Mouse (Mus musculus) frontal cortex, postnatal 36 days (tissue): Measurements from ENCODE around the gene Gapvd1.

Experiments
- DNase-seq, 2 experiments: peaks; one replicate each; pipeline ENCODE4 v3.0.0; 2022; ENCODE audit warnings: low spot score in 2 of 2

Gene Gapvd1

DNA sequence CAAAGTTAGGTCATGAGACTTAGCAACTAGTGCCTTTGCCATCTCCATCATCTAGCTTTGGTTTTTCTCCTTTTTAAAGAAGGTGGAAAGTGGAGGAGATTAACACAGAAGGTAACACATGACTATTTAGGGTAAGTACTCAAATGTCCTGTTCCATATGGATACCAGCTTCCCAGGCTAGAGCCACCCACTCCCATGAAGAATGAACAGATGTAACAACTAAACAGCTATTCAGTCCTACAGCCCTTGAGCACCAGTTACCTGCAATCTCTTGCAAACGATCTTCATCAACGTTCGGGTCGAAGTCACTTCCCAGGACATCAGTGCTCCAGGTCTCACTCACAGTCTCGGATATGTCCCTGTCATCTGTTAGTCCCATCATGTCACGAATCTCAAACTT lies 43.1 kb downstream of the Gapvd1 start:
- DNase-seq, result no peak

DNA sequence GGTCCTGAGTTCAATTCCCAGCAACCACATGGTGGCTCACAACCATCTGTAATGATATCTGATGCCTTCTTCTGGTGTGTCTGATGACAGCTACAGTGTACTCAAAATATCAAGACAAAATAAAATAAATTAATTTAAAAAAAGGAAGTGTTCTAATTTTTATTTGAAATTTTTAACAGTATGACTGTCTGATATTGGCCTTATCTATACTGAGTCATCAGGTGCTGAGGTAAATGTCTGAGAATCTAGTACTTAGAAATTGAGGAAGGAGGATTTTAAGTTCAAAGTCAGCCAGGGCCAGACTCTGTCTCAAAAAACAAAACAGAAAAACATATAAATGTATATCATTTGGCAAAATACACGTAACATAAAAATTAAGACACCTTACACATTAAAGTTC lies 46.4 kb downstream of the Gapvd1 start:
- DNase-seq, result no peak

DNA sequence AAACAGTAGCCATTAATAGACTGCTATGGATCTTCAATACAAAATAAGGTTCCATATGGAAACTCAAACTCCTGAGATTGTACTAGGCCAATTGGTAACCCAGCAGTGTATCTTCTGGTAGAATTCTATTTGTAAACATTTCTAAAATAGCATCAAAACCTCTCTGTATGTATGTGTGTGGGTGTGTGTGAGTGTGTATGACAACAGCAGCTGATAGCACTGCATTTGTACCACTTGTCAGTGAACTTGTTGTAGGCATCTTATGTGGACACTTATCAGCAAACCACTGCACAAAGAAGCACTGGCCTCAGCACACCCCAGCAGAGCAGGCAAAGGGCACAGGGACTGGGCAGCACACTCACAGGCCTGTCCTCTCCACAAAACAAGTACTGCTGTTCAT lies 58.4 kb downstream of the Gapvd1 start:
- no peak for DNase-seq

DNA sequence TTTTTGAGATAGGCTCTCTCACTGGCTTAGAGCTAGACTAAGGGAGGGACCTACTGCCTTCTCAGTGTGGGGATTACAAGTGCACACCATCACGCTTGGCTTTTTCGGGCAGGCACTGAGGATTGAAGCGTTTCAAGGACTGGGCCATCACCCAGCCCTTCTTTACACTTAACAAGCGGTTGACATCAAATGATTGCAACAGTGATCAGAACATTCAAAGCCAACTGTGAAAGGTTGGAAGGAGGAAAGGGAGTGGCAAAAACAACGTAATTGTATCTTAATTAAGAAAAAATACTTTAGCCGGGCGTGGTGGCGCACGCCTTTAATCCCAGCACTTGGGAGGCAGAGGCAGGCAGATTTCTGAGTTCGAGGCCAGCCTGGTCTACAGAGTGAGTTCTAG lies 62.2 kb downstream of the Gapvd1 start:
- no peak for DNase-seq

DNA sequence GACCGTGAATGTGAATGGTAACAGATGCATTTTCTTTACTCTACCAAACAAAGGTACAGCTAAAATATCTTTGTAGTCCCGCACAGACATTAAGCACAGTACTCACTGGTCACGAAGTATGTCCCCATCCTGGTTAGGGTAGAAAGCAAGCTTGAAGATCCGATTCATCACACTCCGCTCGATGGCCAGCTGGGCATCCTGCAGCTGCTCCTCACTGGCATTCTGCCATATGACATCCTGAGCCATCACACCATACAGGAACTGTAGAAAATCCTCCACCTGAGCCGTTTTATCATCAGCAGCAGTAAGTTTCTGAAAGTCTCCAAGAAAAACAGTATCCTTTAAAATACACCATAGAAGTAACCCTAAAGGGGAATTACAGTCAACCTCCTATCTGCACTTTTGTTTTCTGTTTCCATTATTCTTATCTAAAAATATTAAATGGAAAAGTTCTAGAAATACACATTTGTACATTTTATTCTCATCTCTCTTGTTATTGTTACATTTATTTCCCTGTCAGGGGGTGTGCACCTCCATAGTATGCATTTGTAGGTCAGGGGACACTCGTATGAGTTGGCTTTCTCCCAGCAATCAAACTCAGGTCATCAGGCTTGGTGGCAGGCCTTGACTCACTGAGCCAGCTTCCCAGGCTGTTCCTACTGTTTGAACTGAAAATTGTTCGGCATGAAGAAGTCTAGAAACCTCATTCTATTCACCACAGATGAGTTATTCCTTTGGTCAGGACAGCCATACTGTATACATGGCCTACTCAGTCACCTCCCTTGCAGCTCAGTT lies 70.8 kb downstream of the Gapvd1 start:
- DNase-seq, result no peak

DNA sequence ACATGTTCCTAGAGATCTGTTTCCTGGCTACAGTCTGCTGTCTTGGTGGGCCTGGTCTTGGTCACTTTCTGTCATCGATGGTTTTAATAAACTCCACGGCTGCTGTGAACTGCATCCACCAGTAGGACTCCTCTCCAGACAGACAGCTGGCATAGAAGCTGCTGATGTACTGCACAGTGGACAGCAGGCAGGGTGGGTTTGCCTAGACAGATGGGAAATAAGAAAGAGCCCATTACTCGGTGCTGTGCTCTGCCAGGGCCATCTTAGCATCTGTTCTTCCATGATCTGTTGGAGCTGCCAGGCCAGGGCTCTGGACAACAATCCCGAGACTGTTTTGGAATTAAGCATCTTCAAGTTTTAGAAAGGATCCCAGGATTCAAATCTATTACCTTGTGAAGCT lies 77.1 kb downstream of the Gapvd1 start:
- no peak for DNase-seq

DNA sequence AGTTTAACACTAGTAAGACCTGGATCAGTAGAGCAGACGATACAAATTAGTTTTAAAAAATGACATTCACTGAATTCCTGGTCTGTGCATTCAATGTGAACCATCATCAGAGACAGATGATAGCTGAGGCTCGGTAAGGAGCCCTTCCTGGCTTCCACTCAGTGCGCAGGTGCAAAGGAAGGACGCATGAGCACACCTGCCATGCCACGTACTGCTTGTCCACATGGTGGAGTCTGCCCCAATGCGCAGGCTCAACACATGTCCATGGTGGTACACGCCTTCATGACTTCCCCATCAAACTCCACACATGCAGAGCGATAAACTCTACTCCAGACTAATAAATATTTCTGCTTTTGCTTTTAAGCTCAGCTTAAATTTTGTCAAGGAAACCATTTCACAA lies 78.0 kb downstream of the Gapvd1 start:
- DNase-seq, result no peak

DNA sequence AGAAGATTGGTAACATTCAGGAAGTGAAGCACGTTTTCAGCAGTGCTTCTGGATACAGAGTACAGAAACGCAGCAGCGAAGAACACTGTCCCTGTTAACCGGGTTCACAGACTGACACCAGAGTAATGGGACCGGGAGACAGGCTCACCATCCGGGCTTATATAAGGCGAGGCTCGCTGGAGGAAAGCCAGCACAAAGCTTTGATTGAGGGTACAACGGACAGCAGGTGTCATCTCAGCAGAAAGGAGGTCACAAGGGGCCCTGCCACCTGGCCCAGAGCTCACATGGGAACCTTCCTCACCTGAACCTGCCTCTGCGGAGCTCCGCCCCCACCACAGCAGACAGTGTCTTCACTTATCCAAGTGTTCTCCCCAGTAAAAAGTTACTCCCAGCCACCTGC lies 81.2 kb downstream of the Gapvd1 start:
- no peak for DNase-seq

DNA sequence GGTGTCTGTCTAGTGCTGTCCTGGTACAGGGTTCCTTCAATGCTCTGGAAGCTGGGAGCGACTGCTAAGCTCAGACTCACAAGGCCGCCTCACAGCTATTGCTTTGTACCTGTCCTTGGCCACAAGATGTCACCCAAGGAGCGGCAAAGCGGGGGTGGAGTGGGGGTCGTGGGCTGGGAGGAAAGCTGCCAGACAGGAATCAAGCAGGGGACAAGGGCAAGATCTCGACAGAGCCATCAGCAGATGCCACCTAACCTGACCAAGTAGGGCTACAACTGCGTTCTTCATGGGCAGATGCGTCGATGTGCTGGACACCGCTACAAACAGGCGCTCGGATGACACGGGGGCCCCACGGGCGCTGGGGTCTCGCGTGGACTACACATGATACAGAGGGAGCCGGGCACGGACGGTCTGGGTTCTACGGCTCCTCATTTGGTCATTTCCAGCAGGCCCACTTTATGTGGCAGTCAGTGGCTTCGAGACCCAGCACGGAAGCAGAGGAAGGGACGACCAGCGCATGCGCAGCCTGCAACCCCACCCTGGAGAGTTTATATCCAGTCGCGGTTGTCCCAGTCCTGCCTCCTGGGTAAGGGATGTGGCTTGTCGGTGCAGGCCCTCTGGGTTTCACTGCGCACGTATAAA lies 83.5 kb downstream of the Gapvd1 start:
- DNase-seq, result peak; percentile 38 to 42

DNA sequence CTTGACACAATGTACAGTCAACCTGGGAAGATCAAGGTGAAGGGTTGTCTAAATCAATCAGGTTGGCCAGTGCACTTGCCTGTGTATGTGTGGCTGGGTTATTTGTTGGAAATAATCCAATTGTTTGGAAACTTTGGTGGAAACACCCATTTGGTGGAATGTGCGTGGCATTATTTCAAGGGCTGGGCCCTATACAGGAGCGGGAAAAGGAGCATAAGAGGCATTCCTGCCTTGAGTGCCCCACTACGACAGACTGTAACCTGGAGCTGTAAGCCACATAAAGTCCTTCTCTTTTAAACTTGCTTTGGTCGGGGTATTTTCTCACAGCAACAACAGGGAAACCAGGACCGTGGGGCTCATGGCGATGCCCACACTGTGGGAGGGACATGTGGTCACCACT lies 84.6 kb downstream of the Gapvd1 start:
- DNase-seq, result no peak

DNA sequence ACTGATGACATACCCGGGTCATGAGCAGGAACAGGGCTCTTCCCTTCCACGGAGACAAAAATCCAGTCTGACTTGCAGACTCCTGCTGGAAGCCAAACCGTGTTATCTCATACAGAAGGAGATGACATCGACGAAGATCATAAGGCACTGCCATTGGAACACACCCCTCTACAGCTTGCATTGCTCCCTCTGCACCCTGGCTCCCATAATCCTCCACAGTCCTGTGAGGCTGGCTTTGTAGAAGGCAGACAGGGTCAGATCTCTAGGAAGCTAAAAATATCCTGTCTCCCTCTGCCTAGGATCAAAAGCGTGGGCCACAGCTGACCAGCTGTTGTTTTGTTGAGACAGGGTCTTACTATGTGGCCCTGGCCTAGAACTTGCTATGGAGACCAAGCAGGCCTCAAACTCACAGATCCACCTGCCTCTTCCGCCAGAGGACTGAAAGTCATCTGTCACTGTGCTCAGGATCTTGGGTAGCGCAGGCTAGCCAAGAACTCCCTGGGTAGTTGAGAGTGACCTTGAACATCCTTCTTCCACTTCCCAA lies 85.8 kb downstream of the Gapvd1 start:
- DNase-seq, result no peak

DNA sequence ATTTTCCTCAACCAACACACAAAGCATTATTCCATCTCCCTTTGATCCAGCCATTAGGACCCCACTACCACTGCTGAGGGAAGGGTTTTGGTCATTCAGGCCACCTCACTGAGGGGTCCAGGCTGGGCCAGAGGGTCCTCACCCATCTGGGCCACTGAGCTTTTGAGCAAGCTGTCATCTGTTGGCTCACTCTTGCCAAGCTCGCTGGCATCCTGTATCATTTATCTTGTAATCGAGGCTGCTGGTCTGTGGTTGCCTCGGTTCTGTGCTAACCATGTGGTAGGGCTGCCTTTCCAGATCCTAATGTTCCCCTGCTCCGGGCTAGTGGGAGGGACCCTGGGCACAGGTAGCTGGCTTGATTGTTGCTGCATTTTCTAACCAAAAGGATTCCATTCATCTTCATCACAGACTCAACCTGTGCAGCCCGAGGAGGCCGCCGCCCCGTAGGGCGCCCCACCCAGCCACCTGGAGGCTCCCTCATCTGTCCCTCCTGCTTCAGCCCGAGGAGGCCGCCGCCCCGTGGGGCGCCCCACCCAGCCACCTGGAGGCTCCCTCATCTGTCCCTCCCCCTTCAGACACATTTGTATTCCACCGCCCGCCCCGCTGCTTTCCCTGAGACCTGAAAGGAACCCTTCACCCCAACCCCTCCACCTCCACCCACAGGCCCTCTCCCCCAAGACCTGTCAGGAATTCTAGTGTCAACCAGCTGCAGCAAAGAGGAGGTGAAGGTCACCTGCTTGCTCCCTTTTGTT lies 86.4 kb downstream of the Gapvd1 start:
- DNase-seq, result no peak

DNA sequence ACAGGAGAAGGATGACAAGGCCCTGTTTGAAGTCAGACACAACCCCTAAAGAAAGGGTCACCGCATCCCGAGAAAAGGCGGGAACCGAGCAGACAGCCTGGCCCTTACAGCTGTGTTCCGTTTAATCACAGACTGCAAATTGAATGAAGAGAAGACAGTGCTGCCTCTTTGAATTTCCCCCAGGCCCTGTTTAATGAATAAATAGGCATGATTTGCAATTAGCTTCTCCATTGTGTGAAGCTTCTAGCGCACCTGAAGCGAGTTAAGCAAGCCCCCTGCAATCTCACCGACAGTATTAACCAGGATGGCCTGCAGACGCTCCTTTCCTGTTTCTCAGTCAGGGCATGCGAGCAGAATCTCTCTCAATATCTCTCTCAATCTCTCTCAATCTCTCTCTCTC lies 87.2 kb downstream of the Gapvd1 start:
- no peak for DNase-seq

DNA sequence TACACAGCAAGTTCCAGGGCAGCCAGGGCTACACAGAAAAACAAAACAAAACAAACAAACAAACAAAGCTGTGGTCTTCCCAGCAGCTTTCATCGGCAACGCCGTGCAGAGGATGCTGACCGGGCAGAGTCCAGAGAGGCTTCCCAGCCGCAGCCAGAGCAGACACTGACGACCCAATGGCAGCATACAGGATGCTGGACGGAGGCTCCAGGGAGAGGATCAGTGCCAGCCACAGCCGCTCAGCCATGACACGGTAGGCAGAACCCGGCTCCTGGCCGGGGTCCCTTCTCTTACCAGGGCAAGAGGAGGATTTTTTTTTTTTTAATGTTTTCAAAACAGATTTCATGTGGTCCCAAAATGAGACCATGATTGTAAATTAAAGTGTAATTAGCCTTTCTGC lies 107.6 kb downstream of the Gapvd1 start:
- DNase-seq, result no peak

DNA sequence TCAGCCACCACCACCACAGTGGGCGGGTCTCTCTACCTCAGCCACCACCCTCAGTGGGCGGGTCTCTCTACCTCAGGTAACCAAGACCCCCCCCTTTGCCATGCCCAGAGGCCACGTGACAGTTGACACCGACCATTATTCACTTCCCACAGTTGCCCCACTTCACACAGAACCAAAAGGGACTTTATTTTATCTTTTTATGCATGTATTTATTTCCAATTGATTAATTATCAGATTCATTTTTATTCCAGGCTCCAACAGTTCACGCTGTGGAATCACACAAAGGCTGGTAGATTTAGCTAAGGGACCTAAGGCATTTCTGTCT lies 108.5 kb downstream of the Gapvd1 start:
- DNase-seq, result no peak

DNA sequence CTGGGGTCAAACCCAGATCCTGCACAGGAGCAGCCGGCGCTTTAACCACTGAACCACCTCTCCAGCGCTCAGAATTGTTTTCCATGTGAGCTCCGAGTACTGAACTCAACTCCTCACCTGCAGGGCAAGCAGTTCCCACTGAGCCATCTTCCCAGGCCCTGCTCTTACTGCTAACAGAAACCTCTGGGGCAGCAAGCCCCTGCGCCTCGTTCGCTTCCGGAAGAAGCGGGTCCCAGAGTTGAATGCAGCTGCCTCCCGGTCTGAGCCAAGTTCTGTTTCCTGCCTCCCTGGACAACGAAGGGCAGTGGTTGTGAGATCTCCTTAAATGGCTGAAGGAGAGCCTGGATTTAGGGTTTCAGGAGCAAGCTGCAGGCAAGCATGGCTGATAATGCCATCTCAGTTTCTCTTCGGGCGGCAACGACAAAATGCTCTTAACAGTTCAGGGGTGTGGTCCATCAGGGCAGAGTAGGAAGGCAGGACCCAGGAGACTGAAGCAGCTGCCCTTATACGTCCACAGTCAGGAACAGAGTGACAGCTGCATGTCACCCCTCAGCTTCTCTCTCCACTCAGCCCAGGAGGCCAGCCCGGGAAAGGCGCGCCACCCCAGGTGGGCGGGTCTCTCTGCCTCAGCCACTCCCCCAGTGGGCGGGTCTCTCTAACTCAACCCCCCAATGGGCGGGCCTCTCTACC lies 109.0 kb downstream of the Gapvd1 start:
- DNase-seq, result no peak

DNA sequence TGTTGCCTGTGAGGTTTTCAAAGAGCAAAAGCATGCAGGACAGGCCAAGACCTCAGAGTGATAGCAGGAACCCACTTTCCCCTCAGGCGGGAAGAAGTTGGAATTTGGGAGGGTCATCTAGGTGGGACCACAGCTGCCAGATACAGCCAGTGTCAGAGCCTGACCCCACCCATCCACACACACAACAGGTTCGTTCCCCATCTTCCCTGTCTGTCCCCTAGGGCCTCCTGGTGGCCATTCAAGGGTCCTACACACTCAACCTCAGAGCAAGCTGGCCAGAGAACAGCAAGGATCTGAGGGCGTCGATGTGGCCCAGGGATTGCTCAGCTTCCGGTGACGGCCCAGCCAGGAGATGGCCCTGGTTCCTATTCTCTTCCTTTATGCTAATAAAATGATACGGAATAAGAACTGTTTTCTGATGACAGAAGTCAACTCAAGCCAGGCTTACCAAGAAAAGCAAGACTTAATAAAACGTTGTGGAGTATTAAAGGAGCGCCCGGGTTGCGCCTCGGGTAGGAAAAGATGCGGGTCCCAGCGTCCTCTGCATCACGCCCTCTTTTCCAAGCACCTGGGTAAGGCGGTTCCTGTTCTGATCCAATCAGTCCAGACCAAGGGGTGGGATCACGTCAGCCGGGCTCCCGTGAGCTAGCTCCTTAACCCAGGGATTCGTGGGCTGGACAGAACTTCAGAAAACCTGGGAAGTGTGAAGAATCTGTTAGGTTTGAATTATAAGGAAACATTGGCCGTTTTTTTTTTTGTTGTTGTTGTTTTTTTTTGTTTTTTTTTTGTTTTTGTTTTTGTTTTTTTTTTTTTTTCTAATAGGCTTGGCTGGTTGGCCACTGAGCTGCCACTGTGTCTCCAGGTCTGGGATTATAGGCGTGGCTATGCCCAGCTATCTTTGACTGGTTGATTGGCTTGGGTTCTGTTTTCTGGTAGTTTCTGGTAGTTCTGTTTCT lies 110.2 kb downstream of the Gapvd1 start:
- no peak for DNase-seq

DNA sequence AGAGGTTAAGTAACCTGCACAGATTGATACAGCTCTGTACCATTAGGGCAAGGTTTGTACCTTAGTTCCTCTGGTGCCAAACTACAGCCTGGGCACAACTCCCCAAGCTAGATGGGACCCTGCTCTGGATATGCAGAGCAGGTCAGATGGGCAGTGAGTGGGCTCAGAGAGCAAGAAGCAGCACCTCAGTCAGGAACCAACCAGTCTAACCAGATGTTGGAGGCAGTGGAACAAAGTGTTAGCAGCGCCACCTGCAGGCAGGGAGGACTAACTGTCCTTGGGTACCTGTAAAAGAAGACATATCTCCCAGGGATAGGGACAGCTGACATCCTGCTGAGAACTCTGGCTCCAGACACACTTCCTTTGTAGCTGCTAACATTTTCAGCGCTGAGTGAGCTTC lies 112.7 kb downstream of the Gapvd1 start:
- no peak for DNase-seq

DNA sequence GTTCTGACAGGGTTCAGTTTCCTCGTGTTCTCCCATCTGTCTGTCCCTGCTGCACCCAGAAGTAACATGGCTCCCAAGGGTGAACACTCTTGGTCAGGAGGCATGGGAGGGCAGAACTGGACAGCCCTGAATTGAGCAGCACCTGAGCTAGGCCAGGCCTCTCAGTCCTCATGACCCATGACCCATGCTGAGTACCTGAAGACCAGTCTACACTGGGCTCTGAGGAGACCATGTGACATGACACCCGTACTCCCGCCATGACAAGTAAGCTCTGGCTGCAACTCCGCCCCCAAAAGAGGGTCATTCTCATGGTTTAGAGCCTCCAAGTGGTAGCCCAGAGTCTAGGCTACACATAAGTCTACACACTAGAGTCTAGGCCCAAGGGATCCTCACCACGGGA lies 115.3 kb downstream of the Gapvd1 start:
- no peak for DNase-seq

DNA sequence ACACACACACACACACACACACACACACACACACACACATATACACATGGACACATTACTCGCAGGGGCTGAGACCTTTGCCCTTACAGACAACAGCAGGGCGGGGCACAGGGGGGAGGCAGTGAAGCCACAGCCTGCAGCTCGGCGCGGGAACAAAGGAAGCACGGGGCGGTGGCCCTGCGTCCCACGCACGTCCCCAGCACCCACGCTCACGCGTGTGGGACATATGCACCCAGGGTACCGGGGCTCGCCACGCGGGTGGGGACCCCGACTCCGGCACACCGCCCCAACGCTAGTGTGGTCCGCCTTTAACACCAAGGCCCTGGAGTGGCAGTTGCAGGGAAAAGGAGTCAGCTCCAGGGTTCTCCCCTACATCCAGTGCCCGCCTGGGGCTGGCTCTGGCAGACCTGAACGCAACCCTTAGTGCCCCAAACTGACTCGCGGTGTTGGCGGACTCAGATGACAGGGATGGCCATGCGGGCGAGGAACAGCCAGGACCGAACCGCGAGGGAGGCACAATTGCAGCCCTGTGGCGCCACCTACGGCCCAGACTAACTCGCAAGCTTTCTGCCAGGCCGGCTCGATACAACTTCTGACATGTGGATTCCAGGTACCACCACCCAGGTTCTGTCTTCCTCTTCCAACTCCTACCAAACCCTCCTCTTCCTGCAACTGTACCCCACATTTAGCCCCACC lies 115.9 kb downstream of the Gapvd1 start:
- DNase-seq, result peak; percentile 81 to 88
